Mouse (Mus musculus): ENCODE measurements around the gene Fam129a. TPM values are rescaled to one million over a fixed set of nuclear protein-coding genes. Genes with fewer than 3 reads are reported as not detected.

The Fam129a gene
- polyA plus RNA-seq, 1 experiment, result not detected

GRCm38 (mm10) chr1:151708966-151709733 is 138.2 kb downstream of the Fam129a start:
- Histone ChIP-seq H3K27ac (ENCODE audit: insufficient read depth, low read depth, low read length) (no peak overlapping the region), H3K4me3 (ENCODE audit: insufficient read depth, low read depth, low read length) (no peak overlapping the region), H3K4me1 (ENCODE audit: control insufficient read depth, insufficient read depth, low read length) (no peaks in the 10 kb centered on the region)
- TF ChIP-seq CTCF (IDR thresholded peaks at IDR 0.05; ENCODE audit: insufficient read depth, low read depth, low read length), result no peak
- no peak for TF ChIP-seq POLR2A (IDR thresholded peaks at IDR 0.05; ENCODE audit: insufficient read depth, low read depth, low read length)
- 69% methylated on average over 13 of the region's 13 CpGs for WGBS

DNA sequence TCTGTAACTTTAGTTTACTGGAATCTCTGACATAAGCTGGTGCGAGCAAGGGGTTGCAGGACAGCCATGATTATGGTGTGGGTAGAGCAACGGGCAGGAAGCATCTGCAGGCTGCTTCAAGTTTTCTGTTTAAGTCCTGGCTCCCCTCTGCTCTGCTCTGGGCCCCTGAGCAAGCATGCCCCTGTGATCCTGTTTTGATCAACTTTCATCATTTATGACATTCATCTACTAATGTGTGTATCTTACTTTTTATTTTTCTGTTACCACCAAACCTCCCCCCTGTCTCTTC is 138.7 kb downstream of the Fam129a start:
- TF ChIP-seq CTCF (IDR thresholded peaks at IDR 0.05; ENCODE audit: insufficient read depth, low read depth, low read length), result no peak
- TF ChIP-seq POLR2A (IDR thresholded peaks at IDR 0.05; ENCODE audit: insufficient read depth, low read depth, low read length), result no peak
- WGBS, result 61% methylated on average over 2 of the region's 2 CpGs
- Histone ChIP-seq H3K27ac (ENCODE audit: insufficient read depth, low read depth, low read length) (no peak overlapping the region), H3K4me1 (ENCODE audit: control insufficient read depth, insufficient read depth, low read length) (no peaks in the 10 kb centered on the region), H3K4me3 (ENCODE audit: insufficient read depth, low read depth, low read length) (no peak overlapping the region)

DNA sequence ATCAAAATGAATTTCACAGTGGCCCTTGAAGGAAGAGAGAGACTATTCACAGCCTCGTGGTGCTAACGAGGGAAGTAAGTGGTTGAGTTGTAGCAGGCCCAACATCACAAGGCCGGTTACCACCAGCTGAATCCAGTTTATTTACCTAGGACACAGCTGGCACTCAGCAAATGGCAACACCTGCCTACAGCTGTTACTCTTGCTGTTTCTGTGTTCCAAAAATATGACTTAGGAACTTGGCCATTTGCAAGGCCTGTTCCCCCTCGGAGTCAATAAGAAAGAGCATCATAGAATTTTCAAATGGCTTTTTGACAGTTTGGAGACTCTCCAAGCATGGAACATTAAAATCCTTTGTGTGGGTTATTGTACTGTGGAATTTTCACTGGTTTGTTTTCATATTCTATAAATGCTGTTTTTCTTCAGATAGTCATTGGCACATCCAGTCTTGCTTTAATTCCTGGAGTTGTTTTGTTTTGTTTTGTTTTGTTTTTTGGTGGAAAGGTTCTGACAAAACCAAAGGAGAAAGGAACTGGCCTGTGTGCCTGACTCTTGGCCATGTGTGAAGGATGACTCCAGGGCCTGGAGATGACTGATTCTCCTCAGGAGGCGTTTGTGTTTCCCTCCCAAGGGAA is 139.6 kb downstream of the Fam129a start:
- Histone ChIP-seq H3K4me3 (ENCODE audit: insufficient read depth, low read depth, low read length) (no peak overlapping the region), H3K4me1 (ENCODE audit: control insufficient read depth, insufficient read depth, low read length) (no peaks in the 10 kb centered on the region), H3K27ac (ENCODE audit: insufficient read depth, low read depth, low read length) (no peak overlapping the region)
- WGBS, result 76% methylated on average over 5 of the region's 5 CpGs
- TF ChIP-seq CTCF (IDR thresholded peaks at IDR 0.05; ENCODE audit: insufficient read depth, low read depth, low read length) (no peak), POLR2A (IDR thresholded peaks at IDR 0.05; ENCODE audit: insufficient read depth, low read depth, low read length) (no peak)

GRCm38 (mm10) chr1:151711062-151711461 is 140.1 kb downstream of the Fam129a start:
- no peaks in the 10 kb centered on the region for H3K4me1 ChIP-seq (ENCODE audit: control insufficient read depth, insufficient read depth, low read length)
- H3K27ac ChIP-seq (ENCODE audit: insufficient read depth, low read depth, low read length), result no peak overlapping the region
- no peak overlapping the region for H3K4me3 ChIP-seq (ENCODE audit: insufficient read depth, low read depth, low read length)
- TF ChIP-seq POLR2A (IDR thresholded peaks at IDR 0.05; ENCODE audit: insufficient read depth, low read depth, low read length), result no peak
- no peak for TF ChIP-seq CTCF (IDR thresholded peaks at IDR 0.05; ENCODE audit: insufficient read depth, low read depth, low read length)
- WGBS, result 83% methylated on average over 7 of the region's 7 CpGs

DNA sequence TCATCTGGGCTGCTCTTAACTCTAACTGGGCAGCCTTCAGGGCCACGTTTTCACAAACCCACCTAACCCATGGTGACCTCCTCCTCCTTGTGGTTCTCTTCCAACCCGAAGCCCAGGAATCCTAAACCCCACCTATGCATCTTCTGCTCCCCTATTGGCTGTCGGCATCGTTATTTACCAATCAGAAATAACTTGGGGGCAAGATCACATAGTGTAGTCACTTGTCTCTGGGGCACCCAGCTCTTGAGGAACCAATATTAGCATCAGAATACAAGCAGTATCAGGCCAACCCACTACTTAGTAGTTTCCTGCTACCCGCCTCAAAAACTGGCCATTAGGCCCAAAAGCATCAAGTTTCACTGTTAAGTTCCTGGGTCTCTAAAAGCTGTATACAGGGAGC is 141.7 kb downstream of the Fam129a start:
- H3K4me1 ChIP-seq (ENCODE audit: control insufficient read depth, insufficient read depth, low read length), result no peaks in the 10 kb centered on the region
- no peak overlapping the region for H3K27ac ChIP-seq (ENCODE audit: insufficient read depth, low read depth, low read length)
- WGBS, result 67% methylated on average over 5 of the region's 5 CpGs
- no peak overlapping the region for H3K4me3 ChIP-seq (ENCODE audit: insufficient read depth, low read depth, low read length)
- TF ChIP-seq CTCF (IDR thresholded peaks at IDR 0.05; ENCODE audit: insufficient read depth, low read depth, low read length) (no peak), POLR2A (IDR thresholded peaks at IDR 0.05; ENCODE audit: insufficient read depth, low read depth, low read length) (no peak)

GRCm38 (mm10) chr1:151713622-151714021 is 142.6 kb downstream of the Fam129a start:
- H3K27ac ChIP-seq (ENCODE audit: insufficient read depth, low read depth, low read length), result no peak overlapping the region
- TF ChIP-seq POLR2A (IDR thresholded peaks at IDR 0.05; ENCODE audit: insufficient read depth, low read depth, low read length), result no peak
- no peak for TF ChIP-seq CTCF (IDR thresholded peaks at IDR 0.05; ENCODE audit: insufficient read depth, low read depth, low read length)
- no peaks in the 10 kb centered on the region for H3K4me1 ChIP-seq (ENCODE audit: control insufficient read depth, insufficient read depth, low read length)
- no peak overlapping the region for H3K4me3 ChIP-seq (ENCODE audit: insufficient read depth, low read depth, low read length)

- Histone ChIP-seq H3K4me3 (ENCODE audit: insufficient read depth, low read depth, low read length) (no peak overlapping the region), H3K27ac (ENCODE audit: insufficient read depth, low read depth, low read length) (no peak overlapping the region), H3K4me1 (ENCODE audit: control insufficient read depth, insufficient read depth, low read length) (no peaks in the 10 kb centered on the region; the same call in 1 of the 2 replicates)
- TF ChIP-seq POLR2A (IDR thresholded peaks at IDR 0.05; ENCODE audit: insufficient read depth, low read depth, low read length), result no peak
- no peak for TF ChIP-seq CTCF (IDR thresholded peaks at IDR 0.05; ENCODE audit: insufficient read depth, low read depth, low read length)
- 76% methylated on average over 11 of the region's 11 CpGs for WGBS
Observed at GRCm38 (mm10) chr1:151716024-151716710, 145.2 kb downstream of the Fam129a start.

GRCm38 (mm10) chr1:151717624-151718023 is 146.6 kb downstream of the Fam129a start:
- TF ChIP-seq POLR2A (IDR thresholded peaks at IDR 0.05; ENCODE audit: insufficient read depth, low read depth, low read length), result no peak
- no peak for TF ChIP-seq CTCF (IDR thresholded peaks at IDR 0.05; ENCODE audit: insufficient read depth, low read depth, low read length)
- WGBS, result 97% methylated on average over 5 of the region's 5 CpGs
- no peak overlapping the region for H3K4me3 ChIP-seq (ENCODE audit: insufficient read depth, low read depth, low read length)
- peaks cover 2% of the 10 kb centered on the region; the same call in 1 of the 2 replicates for H3K4me1 ChIP-seq (ENCODE audit: control insufficient read depth, insufficient read depth, low read length)
- H3K27ac ChIP-seq (ENCODE audit: insufficient read depth, low read depth, low read length), result no peak overlapping the region

DNA sequence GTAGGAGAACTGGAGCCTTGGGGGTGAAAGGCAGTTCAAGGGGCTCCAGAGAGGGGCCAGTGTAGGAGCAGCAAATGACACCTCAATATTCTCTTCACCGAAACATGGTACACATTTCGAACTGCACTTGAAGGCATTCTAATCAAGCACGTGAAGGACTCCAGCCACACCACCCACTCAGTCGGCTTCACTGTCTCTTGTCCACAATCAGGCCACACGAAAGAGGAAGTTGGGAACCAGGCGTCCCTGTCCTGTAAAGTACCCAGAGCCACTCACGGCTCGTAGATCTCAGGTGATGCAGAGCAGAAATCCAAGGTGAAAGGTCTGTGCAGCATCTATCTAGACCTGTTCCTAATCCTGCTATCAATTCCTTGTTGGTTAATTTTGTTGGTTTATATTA is 147.6 kb downstream of the Fam129a start:
- Histone ChIP-seq H3K27ac (ENCODE audit: insufficient read depth, low read depth, low read length) (no peak overlapping the region), H3K4me3 (ENCODE audit: insufficient read depth, low read depth, low read length) (no peak overlapping the region), H3K4me1 (ENCODE audit: control insufficient read depth, insufficient read depth, low read length) (peaks cover 2% of the 10 kb centered on the region; the same call in 1 of the 2 replicates)
- no peak for TF ChIP-seq POLR2A (IDR thresholded peaks at IDR 0.05; ENCODE audit: insufficient read depth, low read depth, low read length)
- TF ChIP-seq CTCF (IDR thresholded peaks at IDR 0.05; ENCODE audit: insufficient read depth, low read depth, low read length), result no peak
- WGBS, result 95% methylated on average over 8 of the region's 8 CpGs

All from olfactory bulb, adult 2 months (tissue).